Mouse (Mus musculus): ENCODE data around the gene Fign.

GRCm38 (mm10) chr2:64035393-64035792 lies 62.4 kb downstream of the Fign start:
- TF ChIP-seq CTCF (IDR thresholded peaks at IDR 0.05; ENCODE audit: borderline replicate concordance, extremely low read depth, insufficient read depth, insufficient read length), result no peak
- TF ChIP-seq POLR2A (IDR thresholded peaks at IDR 0.05; ENCODE audit: borderline replicate concordance, extremely low read depth, insufficient read depth, insufficient read length, poor library complexity, severe bottlenecking), result no peak
